In the genomic region with DNA sequence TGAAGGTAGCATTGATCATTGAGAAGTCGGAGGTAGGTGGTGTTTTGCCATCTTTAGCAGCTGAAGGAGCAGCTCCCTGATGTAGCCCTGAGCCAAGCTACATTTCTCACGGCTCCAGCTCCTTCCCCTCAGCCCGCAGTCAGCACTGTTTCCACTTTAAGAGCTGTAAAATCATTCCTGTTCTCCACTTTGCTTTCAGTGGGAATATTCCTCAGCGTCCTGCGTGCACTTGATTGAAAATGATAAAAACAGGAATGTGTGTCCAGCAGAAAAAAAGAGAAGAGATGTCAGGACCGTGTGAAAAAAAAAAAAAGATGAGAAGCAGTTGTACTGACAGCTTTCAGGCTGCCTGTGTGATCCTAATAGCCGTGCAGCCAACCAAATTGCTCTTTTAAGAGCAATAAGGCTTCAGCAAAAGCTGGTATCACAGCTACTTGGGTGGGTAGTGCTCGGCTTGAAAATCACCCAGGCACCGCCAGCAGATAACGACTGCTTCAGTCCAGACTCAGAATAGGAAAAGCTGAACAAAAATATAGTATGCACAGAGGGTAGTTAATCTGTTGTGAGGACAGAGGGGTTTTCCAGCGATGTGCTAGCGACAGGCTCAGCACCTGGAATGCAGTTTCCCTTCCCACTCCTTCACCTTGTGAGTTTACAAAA, we compare ENCODE assay signal across 9 mouse cellular contexts.
DNase-seq lines count a peak whose midpoint lies in the region; ATAC-seq and TF ChIP-seq lines count a peak whose summit lies in the region.
"Had no signal": no experiment of that assay in that cellular context is flagged by ENCODE, and none has a peak within 500 bp of the region (broad histone marks: within the 10 kb centered on the region; RNA-seq: fewer than 3 reads in every experiment).

No protein-coding gene starts in this region.

- no peaks in the 10 kb centered on the region for H3K9me3 ChIP-seq in kidney, embryonic 16.5 days (ENCODE audit: low read length)
- no peaks in the 10 kb centered on the region for H3K9me3 ChIP-seq in embryonic facial prominence, embryonic 11.5 days (replicated peaks; ENCODE audit: control insufficient read depth, low read length)
- no peaks in the 10 kb centered on the region for H3K9me3 ChIP-seq in hindbrain, embryonic 13.5 days

- H3K4me3 ChIP-seq in kidney, embryonic 16.5 days (ENCODE audit: low read length), result peak overlapping the region; percentile 15; the same call in 1 of the 2 replicates
- no peak overlapping the region for H3K4me3 ChIP-seq in embryonic facial prominence, embryonic 11.5 days (ENCODE audit: low read depth, low read length)
- peak overlapping the region; percentile 33 for H3K4me3 ChIP-seq in hindbrain, embryonic 13.5 days
- no peak overlapping the region for H3K4me3 ChIP-seq in myocyte

- no peak overlapping the region for H3K9ac ChIP-seq in kidney, embryonic 16.5 days (replicated peaks; ENCODE audit: low read length)
- no peak overlapping the region; the same call in 1 of the 2 replicates for H3K9ac ChIP-seq in embryonic facial prominence, embryonic 11.5 days (replicated peaks; ENCODE audit: low read length)
- peak overlapping the region; percentile 55 for H3K9ac ChIP-seq in hindbrain, embryonic 13.5 days

- peak overlapping the region; percentile 44 for H3K4me2 ChIP-seq in kidney, embryonic 16.5 days (replicated peaks; ENCODE audit: low read depth, low read length)
- H3K4me2 ChIP-seq in embryonic facial prominence, embryonic 11.5 days (ENCODE audit: low read depth, low read length), result peak overlapping the region; percentile 27
- peak overlapping the region; percentile 54 for H3K4me2 ChIP-seq in hindbrain, embryonic 13.5 days
- H3K4me2 ChIP-seq in myocyte (ENCODE audit: low read depth), result peak overlapping the region; percentile 63

- H3K4me1 ChIP-seq in kidney, embryonic 16.5 days (ENCODE audit: insufficient read depth, low read length), result no peaks in the 10 kb centered on the region
- no peaks in the 10 kb centered on the region for H3K4me1 ChIP-seq in embryonic facial prominence, embryonic 11.5 days (ENCODE audit: control insufficient read depth, insufficient read depth, low read length)
- peaks cover 16% of the 10 kb centered on the region for H3K4me1 ChIP-seq in hindbrain, embryonic 13.5 days (replicated peaks)

- no peak for TF ChIP-seq POLR2A in myocyte (IDR thresholded peaks at IDR 0.05; ENCODE audit: insufficient read length, low read depth)

- H3K27ac ChIP-seq in kidney, embryonic 16.5 days (ENCODE audit: low read length), result no peak overlapping the region
- no peak overlapping the region for H3K27ac ChIP-seq in embryonic facial prominence, embryonic 11.5 days (replicated peaks; ENCODE audit: low read depth, low read length)
- H3K27ac ChIP-seq in hindbrain, embryonic 13.5 days, result peak overlapping the region; percentile 18; the same call in 1 of the 2 replicates

- WGBS in kidney, embryonic 16.5 days, result 5% methylated on average over 12 of the region's 12 CpGs
- WGBS in embryonic facial prominence, embryonic 11.5 days, result 22% methylated on average over 12 of the region's 12 CpGs
- WGBS in hindbrain, embryonic 13.5 days, result 15% methylated on average over 12 of the region's 12 CpGs

- no peak for DNase-seq in kidney, adult 9 months
- DNase-seq in embryonic facial prominence, embryonic 11.5 days (ENCODE audit: low spot score), result peak; percentile 24
- no peak for DNase-seq in urinary bladder, postnatal 4 days (ENCODE audit: low spot score in 2 of 2)
- no peak for DNase-seq in spleen, adult 18-20 months
- no peak for DNase-seq in kidney, postnatal 4 days

- H3K27me3 ChIP-seq in kidney, embryonic 16.5 days (ENCODE audit: insufficient read depth, low read length), result no peaks in the 10 kb centered on the region
- H3K27me3 ChIP-seq in embryonic facial prominence, embryonic 11.5 days (ENCODE audit: control insufficient read depth, insufficient read depth, low read length), result no peaks in the 10 kb centered on the region
- no peaks in the 10 kb centered on the region for H3K27me3 ChIP-seq in hindbrain, embryonic 13.5 days
- H3K27me3 ChIP-seq in myocyte (ENCODE audit: control insufficient read depth, insufficient read depth, insufficient read length), result no peaks in the 10 kb centered on the region

- no peaks in the 10 kb centered on the region for H3K79me2 ChIP-seq in myocyte (ENCODE audit: control insufficient read depth, insufficient read depth)

- no peak overlapping the region for H3ac ChIP-seq in myocyte (ENCODE audit: control insufficient read depth, insufficient read length)

- H3K36me3 ChIP-seq in kidney, embryonic 16.5 days (ENCODE audit: insufficient read depth, low read length), result no peaks in the 10 kb centered on the region
- H3K36me3 ChIP-seq in embryonic facial prominence, embryonic 11.5 days (replicated peaks; ENCODE audit: control insufficient read depth, insufficient read depth, low read depth, low read length), result no peaks in the 10 kb centered on the region
- H3K36me3 ChIP-seq in hindbrain, embryonic 13.5 days, result no peaks in the 10 kb centered on the region
- H3K36me3 ChIP-seq in myocyte (ENCODE audit: control insufficient read depth, insufficient read depth), result no peaks in the 10 kb centered on the region

- ATAC-seq in kidney, embryonic 16.5 days (ENCODE audit: low FRiP score, low TSS enrichment), result no peak
- no peak for ATAC-seq in embryonic facial prominence, embryonic 11.5 days (replicated peaks; ENCODE audit: insufficient number of reproducible peaks, low FRiP score, low TSS enrichment, low read depth)
- peak; percentile 61; the same call in 1 of the 2 replicates for ATAC-seq in hindbrain, embryonic 13.5 days (ENCODE audit: low FRiP score)
- ATAC-seq: Patski had no signal

TF ChIP-seq in myocyte, 11 proteins besides CTCF, POLR2A, EP300 and RAD21:
- no peak for TF ChIP-seq MAX (IDR thresholded peaks at IDR 0.05; ENCODE audit: low read depth)

Comparison
In these comparisons a context has a peak if more than half of its experiments do, and no peak if none do; other contexts are left out.
1. H3K4me3 ChIP-seq: peak in kidney, embryonic 16.5 days (single experiment) and hindbrain, embryonic 13.5 days (single experiment); none in embryonic facial prominence, embryonic 11.5 days (single experiment) and myocyte (single experiment).
2. Peak in every context shown above with its lines, with median percentiles within 50 percentile points of each other: H3K4me2 ChIP-seq.